Mouse (Mus musculus) liver, embryonic 14.5 days (tissue): ENCODE results near the gene Itgax. TPM values are rescaled to one million over a fixed set of nuclear protein-coding genes. Genes with fewer than 3 reads are reported as not detected.

Experiments
- ATAC-seq: fragments of 200-750 bp; cut with Nextera tagmentation; 2 replicates; pipeline ENCODE4 v1.8.0; 2017; ENCODE audit warnings: moderate number of reproducible peaks, mild to moderate bottlenecking, moderate library complexity; ENCODE audit not compliant: insufficient read depth
- DNase-seq, 3 experiments: peaks; one replicate each; pipeline ENCODE4 v3.0.0-alpha.2; 2012 to 2013; ENCODE audit warnings: low read depth in 3 of 3, low spot score in 3 of 3
- H3K27ac ChIP-seq: fragments of 300-500 bp; sonication (generic); 2 replicates; pipeline ENCODE4 v1.5.1; 2014; ENCODE audit warnings: moderate library complexity, mild to moderate bottlenecking, control low read depth, inconsistent platforms
- H3K27me3 ChIP-seq: fragments of 300-500 bp; sonication (generic); 2 replicates; pipeline ENCODE4 v1.6.1; 2014; ENCODE audit warnings: mild to moderate bottlenecking, low read length, moderate library complexity; ENCODE audit not compliant: control insufficient read depth, insufficient read depth
- H3K36me3 ChIP-seq: fragments of 300-500 bp; sonication (generic); replicated peaks from 2 replicates; pipeline ENCODE4 v1.6.1; 2014; ENCODE audit warnings: low read depth; ENCODE audit not compliant: control insufficient read depth, insufficient read depth
- H3K4me1 ChIP-seq, 2 experiments: fragments of 200-500 bp in 1 of 2; fragments of 300-500 bp in 1 of 2; sonication (generic) in 1 of 2; replicated peaks; 2 replicates each; pipeline ENCODE4 v1.6.1; 2012 to 2014; ENCODE audit warnings: antibody characterized with exemption in 1 of 2, inconsistent platforms in 1 of 2, low read length in 1 of 2; ENCODE audit not compliant: control insufficient read depth in 2 of 2, insufficient read depth in 2 of 2
- H3K4me2 ChIP-seq: fragments of 300-500 bp; sonication (generic); 2 replicates; pipeline ENCODE4 v1.6.1; 2014; ENCODE audit warnings: low read depth, mild to moderate bottlenecking, control low read depth, moderate library complexity
- H3K4me3 ChIP-seq, 2 experiments: fragments of 200-500 bp in 1 of 2; fragments of 300-500 bp in 1 of 2; sonication (generic) in 1 of 2; 2 replicates each; pipeline ENCODE4 v1.5.1; 2012 to 2014; ENCODE audit warnings: low read depth in 2 of 2, low read length in 2 of 2, mild to moderate bottlenecking in 2 of 2, control low read depth in 1 of 2, inconsistent platforms in 1 of 2, moderate library complexity in 1 of 2; ENCODE audit not compliant: insufficient read depth in 1 of 2
- H3K9ac ChIP-seq: fragments of 300-500 bp; sonication (generic); replicated peaks from 2 replicates; pipeline ENCODE4 v1.6.1; 2014; ENCODE audit warnings: mild to moderate bottlenecking, control low read depth, moderate library complexity
- H3K9me3 ChIP-seq: fragments of 300-500 bp; sonication (generic); 2 replicates; pipeline ENCODE4 v1.6.1; 2016; ENCODE audit warnings: low read length, mixed read lengths; ENCODE audit not compliant: control insufficient read depth
- CTCF ChIP-seq: IDR thresholded peaks from 2 replicates; pipeline ENCODE4 v1.5.1; 2016; ENCODE audit warnings: antibody characterized with exemption, low read depth, control low read depth
- EP300 ChIP-seq: IDR thresholded peaks from 2 replicates; pipeline ENCODE4 v1.6.1; 2016; ENCODE audit warnings: antibody characterized with exemption, low read depth
- whole genome bisulfite sequencing: fragments of 180-500 bp; shearing (Covaris S2); extraction: QIAGEN DNeasy Blood & Tissue Kit; methylation state at CpG from one replicate; pipeline ENCODE4 v1.1.7; 2014; ENCODE audit not compliant: insufficient replicate concordance; 5-methylcytosine and 5-hydroxymethylcytosine counted together
- polyA plus RNA-seq, 2 experiments: library from polyadenylated mRNA; depleted of rRNA in 1 of 2; stranded (reverse) in 1 of 2; unstranded in 1 of 2; fragments of >200 nt; fragmentation: Nextera tagmentation in 1 of 2; extraction: Ambion mirVana in 1 of 2; gene quantifications; 2 replicates each; pipeline versions ENCODE4 v1.2.1 to v1.2.3; 2012 to 2014

Itgax gene
- 0.09 and 0.16 TPM in 2 replicates for polyA plus RNA-seq (2012; rRNA removed)
- polyA plus RNA-seq (2014; fragmentation: Nextera tagmentation; extraction: Ambion mirVana) = 0.10 and 0.16 TPM in 2 replicates

DNA sequence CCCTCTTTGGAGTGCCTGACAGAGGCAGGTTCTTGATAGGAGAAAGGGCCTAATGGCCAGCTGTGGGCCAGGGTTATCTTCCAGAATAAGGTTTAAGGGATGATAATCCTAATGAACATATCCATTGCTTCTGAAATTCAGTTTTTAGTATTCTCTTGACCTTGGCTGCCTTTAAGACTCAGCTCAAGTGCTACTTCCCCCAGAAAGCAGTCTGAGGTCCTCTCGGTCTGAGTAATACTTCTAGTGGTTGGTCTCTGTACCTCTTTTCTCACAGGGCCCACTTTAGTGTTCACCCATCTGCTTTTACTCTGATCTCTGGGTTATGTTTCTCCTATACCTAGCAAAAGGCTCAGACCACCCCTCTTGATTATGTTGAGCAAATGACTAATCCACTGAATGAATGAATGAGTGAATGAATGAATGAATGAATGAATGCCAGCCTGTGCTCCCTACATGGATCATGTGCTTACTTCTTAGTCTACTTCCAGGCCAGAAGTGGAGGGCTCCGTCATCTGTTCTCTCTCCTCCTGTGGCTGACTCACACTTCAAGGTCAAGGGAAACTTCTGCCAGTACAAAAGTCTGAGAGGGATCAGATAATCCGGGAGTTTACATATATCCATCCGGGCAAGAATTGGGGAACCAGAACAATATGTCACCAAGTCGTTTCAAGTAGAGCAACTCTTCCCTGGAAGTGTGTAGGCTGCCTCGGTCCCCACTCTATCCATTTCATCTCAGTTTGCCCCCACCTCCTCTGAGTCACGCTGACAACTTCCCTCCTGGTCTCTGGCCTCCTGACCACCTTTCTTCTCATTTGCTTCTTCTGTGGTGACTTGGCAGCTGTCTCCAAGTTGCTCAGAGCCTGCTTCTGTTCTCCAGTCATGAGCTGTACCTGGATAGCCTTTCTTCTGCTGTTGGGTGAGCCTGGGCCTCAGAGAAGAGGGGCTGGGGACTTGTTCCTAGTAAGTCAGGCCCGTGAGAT lies at the start of gene Itgax:
Gene Itgax (plus strand): TSS at position 807 of the 980 bp plus-strand sequence.
- Histone ChIP-seq H3K4me3 (no peak within 1 kb of the TSS), H3K27me3 (no peaks in the 10 kb centered on the region), H3K4me2 (no peak within 1 kb of the TSS), H3K4me1 (peaks cover 0 to 4% of the 10 kb centered on the region in 2 experiments; a peak in 1 of 4 replicates), H3K9ac (no peak within 1 kb of the TSS), H3K9me3 (no peaks in the 10 kb centered on the region), H3K27ac (no peak within 1 kb of the TSS), H3K36me3 (no peaks in the 10 kb centered on the region)
- ATAC-seq = no peak
- TF ChIP-seq CTCF (no peak), EP300 (no peak)
- WGBS = 35% methylated on average over 8 of the region's 8 CpGs
- DNase-seq = no peak

DNA sequence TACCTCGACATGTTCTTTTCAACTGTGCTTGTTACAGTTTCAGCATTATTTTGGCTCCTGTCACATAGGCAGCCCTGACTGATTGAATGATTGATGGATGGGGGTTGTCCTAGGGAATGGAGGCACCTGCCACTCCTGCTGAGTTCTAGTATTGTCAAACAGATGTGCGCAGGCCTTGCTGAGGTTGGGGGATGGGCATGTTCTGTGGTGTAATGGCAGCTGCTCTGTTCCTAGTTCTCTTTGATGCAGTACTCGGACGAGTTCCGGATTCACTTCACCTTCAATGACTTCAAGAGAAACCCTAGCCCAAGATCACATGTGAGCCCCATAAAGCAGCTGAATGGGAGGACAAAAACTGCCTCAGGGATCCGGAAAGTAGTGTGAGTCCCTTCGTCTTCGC lies 49.3 kb upstream of the Itgax start:
- no peaks in the 10 kb centered on the region for H3K9me3 ChIP-seq
- no peak for TF ChIP-seq EP300
- TF ChIP-seq CTCF = no peak
- no peak overlapping the region for H3K4me2 ChIP-seq
- H3K36me3 ChIP-seq = no peaks in the 10 kb centered on the region
- H3K27ac ChIP-seq = no peak overlapping the region
- no peak for ATAC-seq
- 67% methylated on average over 8 of the region's 8 CpGs for WGBS
- DNase-seq = no peak
- H3K4me3 ChIP-seq = no peak overlapping the region
- H3K27me3 ChIP-seq = no peaks in the 10 kb centered on the region
- no peak overlapping the region for H3K9ac ChIP-seq
- H3K4me1 ChIP-seq = no peaks in the 10 kb centered on the region

DNA sequence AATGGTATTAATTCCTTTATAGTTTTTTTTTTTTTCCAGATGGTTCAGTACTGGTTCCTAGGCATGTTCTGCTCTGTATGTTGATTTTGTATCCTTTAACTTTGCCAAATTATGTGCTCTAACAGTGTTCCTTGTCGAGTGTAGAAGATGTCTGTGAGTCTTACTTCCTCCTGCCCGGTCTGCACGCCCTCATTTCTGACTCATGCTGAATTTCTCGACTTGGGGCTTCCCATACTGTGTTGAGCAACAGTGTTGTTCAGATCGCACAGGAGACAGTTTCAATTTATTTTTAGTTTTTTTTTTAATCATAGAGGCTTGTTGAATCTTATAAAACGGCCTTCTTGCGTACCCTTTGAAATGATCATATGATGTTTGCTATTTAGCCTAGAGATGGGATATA lies 40.2 kb upstream of the Itgax start:
- no peaks in the 10 kb centered on the region for H3K9me3 ChIP-seq
- H3K36me3 ChIP-seq = no peaks in the 10 kb centered on the region
- no peak overlapping the region for H3K4me2 ChIP-seq
- H3K4me1 ChIP-seq = no peaks in the 10 kb centered on the region
- peak in 1 of 3 experiments; percentile 10 for DNase-seq
- no peak for ATAC-seq
- H3K9ac ChIP-seq = no peak overlapping the region
- WGBS = 27% methylated on average over 7 of the region's 7 CpGs
- no peak overlapping the region for H3K4me3 ChIP-seq
- no peak overlapping the region for H3K27ac ChIP-seq
- TF ChIP-seq CTCF = no peak
- no peak for TF ChIP-seq EP300
- H3K27me3 ChIP-seq = no peaks in the 10 kb centered on the region

DNA sequence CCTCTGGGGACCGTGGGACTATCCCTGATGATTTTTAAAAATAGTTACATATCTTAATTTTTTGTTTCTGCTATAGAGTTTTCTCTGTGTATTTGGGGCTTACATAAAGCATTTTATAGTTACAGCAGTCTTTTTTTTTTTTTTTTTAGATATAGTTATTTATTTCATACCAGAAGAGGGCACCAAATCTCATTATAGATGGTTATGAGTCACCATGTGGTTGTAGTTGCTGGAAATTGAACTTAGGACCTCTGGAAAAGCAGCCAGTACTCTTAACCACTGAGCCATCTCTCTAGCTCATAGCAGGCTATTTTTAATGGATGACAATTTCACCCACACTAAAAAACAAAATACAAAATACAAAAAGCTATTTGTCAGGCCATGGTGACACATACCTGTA lies 31.2 kb upstream of the Itgax start:
- H3K9ac ChIP-seq = no peak overlapping the region
- H3K4me3 ChIP-seq = no peak overlapping the region
- ATAC-seq (no peak), DNase-seq (no peak)
- H3K27ac ChIP-seq = no peak overlapping the region
- no peaks in the 10 kb centered on the region for H3K36me3 ChIP-seq
- TF ChIP-seq EP300 = no peak
- TF ChIP-seq CTCF = no peak
- 52% methylated on average over 1 of the region's 1 CpGs for WGBS
- no peaks in the 10 kb centered on the region for H3K4me1 ChIP-seq
- no peaks in the 10 kb centered on the region for H3K27me3 ChIP-seq
- H3K4me2 ChIP-seq = no peak overlapping the region
- H3K9me3 ChIP-seq = no peaks in the 10 kb centered on the region

DNA sequence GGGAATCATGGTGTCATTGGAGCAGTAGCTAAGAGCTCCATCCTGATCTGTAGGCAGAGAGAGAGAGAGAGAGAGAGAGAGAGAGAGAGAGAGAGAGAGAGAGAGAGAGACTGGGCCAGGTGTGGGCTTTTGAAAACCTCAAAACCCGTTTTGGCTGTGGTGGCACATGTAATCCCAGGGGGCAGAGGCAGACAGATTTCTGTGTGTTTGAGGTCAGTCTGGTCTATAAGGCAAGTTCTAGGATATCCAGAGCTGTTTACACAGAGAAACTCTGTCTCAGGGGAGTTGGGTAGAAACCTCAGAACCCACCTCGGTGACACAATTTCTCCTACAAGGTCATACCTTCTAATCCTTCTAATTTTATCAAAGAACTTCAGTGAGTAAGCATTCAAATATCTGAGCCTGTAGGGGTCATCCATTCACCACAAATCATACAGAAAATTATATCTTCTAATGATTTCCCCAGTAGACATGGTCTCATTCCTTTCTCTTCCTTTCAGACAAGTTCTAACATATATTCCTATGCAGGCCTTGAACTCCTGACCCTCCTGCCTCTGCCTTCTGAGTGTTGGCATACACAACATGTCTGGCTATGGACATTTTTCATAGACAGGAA lies 28.5 kb upstream of the Itgax start:
- WGBS = 67% methylated on average over 2 of the region's 2 CpGs
- TF ChIP-seq CTCF (no peak), EP300 (no peak)
- no peaks in the 10 kb centered on the region for H3K27me3 ChIP-seq
- DNase-seq = no peak
- H3K36me3 ChIP-seq = no peaks in the 10 kb centered on the region
- no peak overlapping the region for H3K9ac ChIP-seq
- no peak for ATAC-seq
- H3K27ac ChIP-seq = no peak overlapping the region
- no peak overlapping the region for H3K4me3 ChIP-seq
- no peak overlapping the region for H3K4me2 ChIP-seq
- no peaks in the 10 kb centered on the region for H3K9me3 ChIP-seq
- H3K4me1 ChIP-seq = no peaks in the 10 kb centered on the region
